Mouse (Mus musculus): ENCODE measurements around the gene Sez6l. TPM values are rescaled to one million over a fixed set of nuclear protein-coding genes. Genes with fewer than 3 reads are reported as not detected.

Sez6l gene
- polyA plus RNA-seq, 1 experiment = 0.32 TPM

GRCm38 (mm10) chr5:112382641-112383330, 194.2 kb downstream of the Sez6l start:
- TF ChIP-seq CTCF (IDR thresholded peaks at IDR 0.05; ENCODE audit: borderline replicate concordance, insufficient read depth, low read length) = no peak
- TF ChIP-seq POLR2A (IDR thresholded peaks at IDR 0.05; ENCODE audit: low read depth, low read length) = no peak
- H3K4me1 ChIP-seq (ENCODE audit: control insufficient read depth, insufficient read depth, low read length) = no peaks in the 10 kb centered on the region
- H3K4me3 ChIP-seq (ENCODE audit: insufficient read depth, low read length) = no peak overlapping the region
- no peak overlapping the region for H3K27ac ChIP-seq (ENCODE audit: insufficient read depth, low read length)

- Histone ChIP-seq H3K4me1 (ENCODE audit: control insufficient read depth, insufficient read depth, low read length) (no peaks in the 10 kb centered on the region), H3K4me3 (ENCODE audit: insufficient read depth, low read length) (no peak overlapping the region), H3K27ac (ENCODE audit: insufficient read depth, low read length) (no peak overlapping the region)
- no peak for TF ChIP-seq CTCF (IDR thresholded peaks at IDR 0.05; ENCODE audit: borderline replicate concordance, insufficient read depth, low read length)
- no peak for TF ChIP-seq POLR2A (IDR thresholded peaks at IDR 0.05; ENCODE audit: low read depth, low read length)
Measured at GRCm38 (mm10) chr5:112382042-112382441, 194.9 kb downstream of the Sez6l start.

- Histone ChIP-seq H3K4me3 (ENCODE audit: insufficient read depth, low read length) (no peak overlapping the region), H3K27ac (ENCODE audit: insufficient read depth, low read length) (no peak overlapping the region), H3K4me1 (ENCODE audit: control insufficient read depth, insufficient read depth, low read length) (no peaks in the 10 kb centered on the region)
- no peak for TF ChIP-seq POLR2A (IDR thresholded peaks at IDR 0.05; ENCODE audit: low read depth, low read length)
- no peak for TF ChIP-seq CTCF (IDR thresholded peaks at IDR 0.05; ENCODE audit: borderline replicate concordance, insufficient read depth, low read length)
Measured at GRCm38 (mm10) chr5:112381154-112381553, 195.8 kb downstream of the Sez6l start.

- H3K4me3 ChIP-seq (ENCODE audit: insufficient read depth, low read length) = no peak overlapping the region
- TF ChIP-seq POLR2A (IDR thresholded peaks at IDR 0.05; ENCODE audit: low read depth, low read length) (no peak), CTCF (IDR thresholded peaks at IDR 0.05; ENCODE audit: borderline replicate concordance, insufficient read depth, low read length) (no peak)
- no peak overlapping the region for H3K27ac ChIP-seq (ENCODE audit: insufficient read depth, low read length)
- H3K4me1 ChIP-seq (ENCODE audit: control insufficient read depth, insufficient read depth, low read length) = no peaks in the 10 kb centered on the region
Measured at GRCm38 (mm10) chr5:112378716-112379115, 198.3 kb downstream of the Sez6l start.

- no peaks in the 10 kb centered on the region for H3K4me1 ChIP-seq (ENCODE audit: control insufficient read depth, insufficient read depth, low read length)
- H3K27ac ChIP-seq (ENCODE audit: insufficient read depth, low read length) = no peak overlapping the region
- TF ChIP-seq POLR2A (IDR thresholded peaks at IDR 0.05; ENCODE audit: low read depth, low read length) (no peak), CTCF (IDR thresholded peaks at IDR 0.05; ENCODE audit: borderline replicate concordance, insufficient read depth, low read length) (no peak)
- no peak overlapping the region for H3K4me3 ChIP-seq (ENCODE audit: insufficient read depth, low read length)
Measured at GRCm38 (mm10) chr5:112377380-112377779, 199.6 kb downstream of the Sez6l start.

GRCm38 (mm10) chr5:112376111-112376510, 200.9 kb downstream of the Sez6l start:
- no peaks in the 10 kb centered on the region for H3K4me1 ChIP-seq (ENCODE audit: control insufficient read depth, insufficient read depth, low read length)
- H3K4me3 ChIP-seq (ENCODE audit: insufficient read depth, low read length) = no peak overlapping the region
- no peak overlapping the region for H3K27ac ChIP-seq (ENCODE audit: insufficient read depth, low read length)
- TF ChIP-seq CTCF (IDR thresholded peaks at IDR 0.05; ENCODE audit: borderline replicate concordance, insufficient read depth, low read length) (no peak), POLR2A (IDR thresholded peaks at IDR 0.05; ENCODE audit: low read depth, low read length) (no peak)

GRCm38 (mm10) chr5:112371933-112372332, 205.1 kb downstream of the Sez6l start:
- no peaks in the 10 kb centered on the region for H3K4me1 ChIP-seq (ENCODE audit: control insufficient read depth, insufficient read depth, low read length)
- TF ChIP-seq CTCF (IDR thresholded peaks at IDR 0.05; ENCODE audit: borderline replicate concordance, insufficient read depth, low read length) = no peak
- TF ChIP-seq POLR2A (IDR thresholded peaks at IDR 0.05; ENCODE audit: low read depth, low read length) = no peak
- no peak overlapping the region for H3K27ac ChIP-seq (ENCODE audit: insufficient read depth, low read length)
- H3K4me3 ChIP-seq (ENCODE audit: insufficient read depth, low read length) = no peak overlapping the region

GRCm38 (mm10) chr5:112370236-112370813, 206.7 kb downstream of the Sez6l start:
- Histone ChIP-seq H3K4me3 (ENCODE audit: insufficient read depth, low read length) (no peak overlapping the region), H3K27ac (ENCODE audit: insufficient read depth, low read length) (no peak overlapping the region), H3K4me1 (ENCODE audit: control insufficient read depth, insufficient read depth, low read length) (no peaks in the 10 kb centered on the region)
- TF ChIP-seq CTCF (IDR thresholded peaks at IDR 0.05; ENCODE audit: borderline replicate concordance, insufficient read depth, low read length) (no peak), POLR2A (IDR thresholded peaks at IDR 0.05; ENCODE audit: low read depth, low read length) (no peak)

- no peak for TF ChIP-seq POLR2A (IDR thresholded peaks at IDR 0.05; ENCODE audit: low read depth, low read length)
- TF ChIP-seq CTCF (IDR thresholded peaks at IDR 0.05; ENCODE audit: borderline replicate concordance, insufficient read depth, low read length) = no peak
Measured at GRCm38 (mm10) chr5:112369326-112369725, 207.7 kb downstream of the Sez6l start.

More at GRCm38 (mm10) chr5:112369326-112369725, 207.7 kb downstream of the Sez6l start:
- no peaks in the 10 kb centered on the region for H3K4me1 ChIP-seq (ENCODE audit: control insufficient read depth, insufficient read depth, low read length)
- no peak overlapping the region for H3K4me3 ChIP-seq (ENCODE audit: insufficient read depth, low read length)
- no peak overlapping the region for H3K27ac ChIP-seq (ENCODE audit: insufficient read depth, low read length)

Other genes starting within 250 kb of the Sez6l start
- 19.2 and 24.2 TPM in 2 replicates for gene Srrd, start 234.1 kb downstream of the Sez6l start, polyA plus RNA-seq (2011; ENCODE audit: insufficient read length, low read depth, missing spikeins)
- 19.9 and 24.3 TPM in 2 replicates for gene Hps4, start 234.1 kb downstream of the Sez6l start, polyA plus RNA-seq (2011; ENCODE audit: insufficient read length, low read depth, missing spikeins)
- not detected in 2 replicates for gene Gm6583, start 221.2 kb downstream of the Sez6l start, polyA plus RNA-seq (2011; ENCODE audit: insufficient read length, low read depth, missing spikeins)
- gene Asphd2, start 182.3 kb downstream of the Sez6l start, polyA plus RNA-seq (2011; ENCODE audit: insufficient read length, low read depth, missing spikeins) = 2.0 and 4.3 TPM in 2 replicates
- not detected in 2 replicates for gene Gm6588, start 127.8 kb downstream of the Sez6l start, polyA plus RNA-seq (2011; ENCODE audit: insufficient read length, low read depth, missing spikeins)